1 mouse cellular context compared by ENCODE assay signal in genomic region chr10:79779193-79779592, GRCm38 (mm10).
TF ChIP-seq lines count a peak whose summit lies in the region.

No protein-coding gene starts in this region.

TF ChIP-seq in myocyte, 11 proteins besides CTCF, POLR2A, EP300 and RAD21:
- TF ChIP-seq SRF (IDR thresholded peaks at IDR 0.05; ENCODE audit: control insufficient read depth, insufficient read length, low read depth), result no peak
- no peak for TF ChIP-seq MYOD1 (IDR thresholded peaks at IDR 0.05; ENCODE audit: control insufficient read depth in 1 of 3, insufficient read length in 2 of 3, low read depth in 2 of 3)
- no peak for TF ChIP-seq MAX (IDR thresholded peaks at IDR 0.05; ENCODE audit: low read depth)
- no peak for TF ChIP-seq USF1 (IDR thresholded peaks at IDR 0.05; ENCODE audit: low read depth)
- TF ChIP-seq TCF12 (IDR thresholded peaks at IDR 0.05; ENCODE audit: insufficient read depth, poor library complexity, severe bottlenecking), result no peak
- TF ChIP-seq E2F4 (IDR thresholded peaks at IDR 0.05; ENCODE audit: insufficient read depth), result no peak
- TF ChIP-seq POLR2AphosphoS2 (IDR thresholded peaks at IDR 0.05; ENCODE audit: insufficient read length, low read depth), result no peak
